Mouse (Mus musculus) spleen, adult 18-20 months (tissue): Measurements from ENCODE around the gene Ppp1r14b.

Experiments used
- DNase-seq, 2 experiments: peaks; one replicate each; pipeline ENCODE4 v3.0.0; 2022; ENCODE audit warnings: mixed read lengths in 2 of 2

Ppp1r14b gene

DNA sequence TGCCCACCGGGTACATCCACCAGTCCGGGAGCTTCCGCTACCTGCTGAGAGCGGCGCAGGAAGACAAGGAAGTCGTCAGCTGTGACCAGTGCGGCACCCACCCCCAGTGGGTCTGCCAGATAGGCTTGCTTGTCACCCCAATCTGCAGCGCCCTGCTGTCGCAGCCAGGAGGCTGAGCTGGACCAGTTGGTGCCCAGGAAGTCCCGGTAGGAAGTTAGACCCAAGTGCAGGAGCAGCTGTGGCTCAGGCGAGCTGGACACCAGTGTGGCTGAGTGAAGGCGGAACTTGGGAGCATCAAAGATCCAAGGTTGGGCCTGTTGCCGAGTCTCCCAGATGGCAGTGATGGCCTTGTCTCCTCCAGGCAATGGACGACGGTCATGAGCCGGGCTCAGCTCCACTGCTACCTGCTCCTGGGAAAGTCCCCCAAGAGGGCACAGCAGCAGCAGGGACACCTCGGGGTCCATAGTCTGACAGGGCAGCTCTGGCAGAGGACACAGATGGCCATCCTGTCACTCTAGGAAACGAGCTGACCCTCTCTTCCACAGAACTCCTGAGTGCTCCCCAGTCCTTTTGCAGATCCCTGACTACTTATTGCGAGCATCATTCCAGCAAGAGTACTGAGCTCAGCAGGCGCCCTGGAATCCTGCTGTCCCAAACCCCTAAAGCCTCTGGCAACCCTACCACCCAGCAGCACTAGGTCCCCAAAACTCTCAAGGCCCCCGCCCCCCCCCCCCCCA is 20.7 kb downstream of the Ppp1r14b start:
- no peak for DNase-seq

DNA sequence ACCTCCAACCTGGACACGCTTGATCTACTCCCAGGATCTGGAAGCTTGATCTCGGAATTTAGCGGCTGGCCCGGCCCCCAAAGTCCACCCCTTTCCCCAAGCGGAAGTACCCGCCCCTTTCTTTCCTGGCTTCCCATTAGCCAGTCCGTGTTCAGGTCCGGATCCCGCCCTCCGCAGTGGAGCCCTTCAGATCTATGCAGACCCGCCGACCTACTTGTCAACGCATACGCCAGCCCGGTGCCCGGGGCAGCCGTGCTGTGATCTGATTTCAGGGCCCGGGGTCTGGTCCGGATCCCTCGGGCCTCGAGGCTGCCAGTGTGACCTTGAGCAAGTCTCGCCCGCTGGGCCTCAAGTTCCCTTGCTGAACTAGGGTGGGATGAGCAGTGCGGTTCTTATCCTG is 21.2 kb downstream of the Ppp1r14b start, which contains the start of the genes Nudt22 and Trpt1:
Nudt22 (minus strand) TSS at position 112 of the 400 bp plus-strand sequence.
Trpt1 (plus strand) TSS at position 126 of the 400 bp plus-strand sequence.
- peak; percentile 55 to 66 for DNase-seq

DNA sequence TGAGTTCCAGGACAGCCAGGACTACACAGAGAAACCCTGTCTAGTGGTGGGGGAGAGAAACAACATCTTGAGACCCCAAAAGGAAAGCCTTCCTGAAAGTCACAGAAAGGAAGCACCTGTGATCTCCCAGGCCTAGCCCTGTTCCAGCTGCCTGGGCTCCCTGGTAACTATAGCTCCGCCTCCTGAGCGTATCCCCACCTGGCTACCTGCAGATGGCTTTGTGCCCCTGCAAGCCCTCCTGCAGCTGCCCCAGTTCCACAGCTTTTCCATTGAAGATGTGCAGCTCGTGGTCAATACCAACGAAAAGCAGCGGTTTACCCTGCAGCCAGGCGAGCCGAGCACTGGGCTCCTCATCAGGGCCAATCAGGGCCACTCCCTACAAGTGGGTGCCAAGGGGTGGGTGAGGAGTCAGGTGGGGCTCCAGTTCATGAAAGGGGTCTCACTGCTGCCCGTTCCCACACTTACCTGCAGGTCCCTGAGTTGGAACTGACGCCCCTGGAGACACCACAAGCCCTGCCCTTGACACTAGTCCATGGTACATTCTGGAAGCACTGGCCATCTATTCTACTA is 23.0 kb downstream of the Ppp1r14b start:
- no peak for DNase-seq

DNA sequence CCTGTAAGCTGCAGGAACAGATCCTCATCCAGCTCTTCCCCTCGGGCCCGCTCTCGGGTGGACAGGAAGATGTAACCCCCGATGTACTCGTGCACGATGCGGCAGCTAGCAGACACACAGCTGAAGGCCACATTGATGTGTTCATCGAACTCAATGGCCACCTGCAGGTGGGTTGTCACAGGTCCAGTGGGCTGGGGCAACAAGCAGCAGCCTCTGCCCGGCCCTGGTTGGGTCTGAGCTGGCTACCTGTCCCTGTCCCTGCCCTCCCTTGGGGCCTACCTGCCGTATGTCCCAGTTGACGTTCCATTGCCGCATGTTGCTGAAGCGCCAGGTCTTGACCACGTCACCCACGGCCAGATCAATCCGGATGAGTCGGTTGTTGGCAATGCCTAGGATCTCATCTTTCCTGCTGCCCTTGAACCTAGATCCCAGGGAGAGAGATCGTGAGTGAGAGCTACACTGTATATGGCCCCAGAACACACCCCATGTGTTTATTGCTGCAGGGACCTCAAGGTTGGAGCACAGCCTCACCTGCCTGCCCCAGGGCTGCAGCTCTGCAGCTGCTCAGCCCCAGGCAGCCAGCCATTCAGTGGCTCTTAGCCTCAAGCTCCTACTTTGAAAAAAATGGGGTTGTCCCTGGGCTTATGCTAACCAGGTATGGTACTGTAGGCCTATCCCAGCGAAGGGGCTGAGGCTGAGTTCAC is 24.7 kb downstream of the Ppp1r14b start:
- DNase-seq = no peak

DNA sequence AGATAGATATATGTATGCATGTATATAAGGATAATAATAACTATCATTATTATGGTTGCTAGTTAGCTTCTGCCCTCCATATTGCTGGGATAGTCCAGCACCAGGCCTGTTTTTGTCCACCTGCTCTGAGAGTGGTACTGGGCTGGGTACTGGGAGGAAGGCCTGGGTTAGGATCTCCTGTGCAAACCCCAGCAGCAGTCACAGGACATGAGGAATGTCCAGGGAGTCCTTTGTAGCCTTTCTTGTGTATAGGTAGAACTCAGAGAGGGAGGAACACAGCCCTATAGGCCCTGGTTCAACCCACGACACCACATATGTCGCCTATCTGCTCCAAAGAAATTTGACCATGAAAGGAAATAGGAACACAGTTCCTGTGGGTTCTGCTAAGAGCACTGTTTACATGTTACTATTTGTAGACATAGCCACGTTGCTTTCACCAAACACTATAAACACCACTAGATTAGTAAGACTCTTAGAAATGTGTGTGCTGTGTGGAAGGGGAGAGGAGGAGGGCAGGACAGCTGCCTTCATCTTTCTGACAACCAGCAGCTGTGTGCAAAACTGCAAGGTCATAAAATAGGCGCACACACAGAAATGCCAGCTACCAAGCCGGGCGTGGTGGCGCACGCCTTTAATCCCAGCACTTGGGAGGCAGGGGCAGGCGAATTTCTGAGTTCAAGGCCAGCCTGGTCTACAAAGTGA is 32.3 kb downstream of the Ppp1r14b start:
- no peak for DNase-seq

DNA sequence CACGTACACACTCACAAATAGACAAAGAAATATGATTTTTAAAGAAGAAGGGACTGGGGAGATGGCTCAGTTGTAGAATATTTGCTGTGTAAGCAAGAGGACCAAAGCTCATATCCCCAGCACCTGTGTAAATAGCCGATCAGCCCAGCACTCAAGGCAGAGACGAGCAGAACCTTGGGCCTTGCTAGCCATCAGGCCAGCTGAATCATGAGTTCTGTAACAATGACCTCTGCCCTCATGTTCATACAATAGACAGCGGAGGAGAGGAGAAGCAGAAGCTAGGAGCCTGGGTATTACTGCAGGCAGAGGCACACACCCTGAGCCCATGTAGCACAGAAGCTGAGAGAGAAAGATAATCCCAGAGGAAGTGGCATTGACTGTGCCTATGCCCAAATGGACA is 37.7 kb downstream of the Ppp1r14b start:
- no peak for DNase-seq

DNA sequence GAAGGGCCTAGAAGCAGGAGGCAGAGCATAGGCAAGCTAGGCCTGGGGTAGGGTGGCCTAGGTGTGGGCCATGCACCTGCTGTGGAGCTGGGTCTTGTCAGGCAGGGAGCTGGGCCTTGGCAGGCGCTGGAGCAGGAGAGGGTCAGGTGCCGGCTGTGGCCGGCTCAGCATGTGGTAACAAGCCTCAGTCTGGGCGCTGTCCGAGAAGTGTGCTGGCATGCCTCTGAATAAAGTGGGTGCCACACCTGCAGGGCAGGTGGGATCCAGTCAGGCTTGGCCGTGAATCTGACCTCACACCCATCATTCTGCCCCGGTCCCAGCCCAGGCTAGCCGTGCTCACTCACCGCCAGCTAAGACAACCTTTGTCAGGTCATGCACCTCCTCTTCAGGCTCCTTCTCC is 39.2 kb downstream of the Ppp1r14b start:
- no peak for DNase-seq

DNA sequence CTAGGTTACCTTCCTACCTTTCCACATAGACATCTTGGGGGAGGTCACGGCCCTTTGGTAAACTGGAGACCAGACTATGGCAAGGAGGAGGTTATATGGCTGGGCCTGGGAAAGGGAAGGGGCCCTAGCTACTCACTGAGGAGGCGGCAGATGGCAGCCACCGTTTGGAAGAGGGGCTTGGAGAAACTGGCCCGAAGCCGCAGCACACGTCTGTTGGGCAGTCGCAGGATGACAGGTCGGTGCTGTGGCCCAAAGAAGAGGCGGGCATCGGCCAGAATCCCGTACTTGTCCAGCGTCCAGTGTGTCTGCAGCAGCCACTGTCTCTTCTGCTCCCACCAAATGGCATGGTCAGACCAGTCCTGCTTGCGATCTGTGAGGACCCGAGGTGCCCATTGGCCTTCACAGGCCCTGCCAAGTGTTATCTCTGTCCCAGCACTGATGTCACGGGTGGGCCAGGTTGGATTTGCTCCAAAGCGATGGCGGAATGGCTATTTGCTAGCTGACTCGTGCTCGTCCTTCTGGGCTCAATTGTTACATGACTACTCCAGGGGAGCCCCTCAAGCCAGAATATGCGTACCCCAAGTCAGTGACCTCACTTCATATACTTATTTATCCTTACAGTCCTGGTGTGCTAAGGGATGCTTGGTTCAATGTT is 39.8 kb downstream of the Ppp1r14b start:
- no peak for DNase-seq

DNA sequence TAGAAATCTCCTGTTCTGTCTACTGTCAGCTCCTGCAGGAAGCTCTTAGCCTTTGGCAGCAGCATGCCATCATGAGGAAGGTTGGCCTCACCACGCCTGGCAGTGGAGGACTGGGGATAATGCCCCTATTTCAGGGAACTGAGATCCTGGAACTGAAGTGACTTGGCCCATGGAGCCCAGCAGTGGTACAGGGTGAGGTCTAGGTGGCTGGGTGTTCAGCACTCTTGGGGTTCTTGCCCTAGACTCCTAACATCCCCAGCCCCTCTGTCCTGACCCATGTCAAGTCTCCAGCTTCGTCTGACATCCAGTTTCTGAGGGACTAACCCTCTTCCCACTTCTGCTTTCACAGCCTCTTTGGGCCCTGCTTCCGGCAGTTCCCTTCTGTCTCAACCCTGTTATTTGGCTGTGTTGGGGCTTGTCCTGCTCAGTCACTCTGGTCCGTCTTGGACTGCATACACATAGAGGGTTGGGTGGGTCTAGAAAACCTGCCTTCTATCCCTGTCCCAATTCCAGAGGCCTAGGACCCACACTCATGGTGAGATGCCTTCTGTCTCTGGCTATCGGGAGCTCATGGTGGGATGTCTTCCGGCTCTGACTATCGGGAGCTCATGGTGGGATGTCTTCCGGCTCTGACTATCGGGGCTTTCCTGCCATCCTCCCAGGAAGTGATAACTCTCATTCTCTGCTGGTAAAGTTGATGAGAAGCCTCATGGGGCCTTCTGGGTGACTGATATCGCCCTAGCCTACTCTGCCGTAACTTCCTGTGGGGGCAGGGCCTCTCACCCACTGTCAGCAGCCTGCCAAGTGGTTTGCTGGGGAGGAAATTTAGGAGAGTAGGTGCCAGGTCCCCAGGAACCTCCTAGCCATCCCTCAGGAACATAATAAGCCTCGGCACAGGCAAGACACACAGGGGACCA is 43.0 kb downstream of the Ppp1r14b start:
- DNase-seq = peak; percentile 57

DNA sequence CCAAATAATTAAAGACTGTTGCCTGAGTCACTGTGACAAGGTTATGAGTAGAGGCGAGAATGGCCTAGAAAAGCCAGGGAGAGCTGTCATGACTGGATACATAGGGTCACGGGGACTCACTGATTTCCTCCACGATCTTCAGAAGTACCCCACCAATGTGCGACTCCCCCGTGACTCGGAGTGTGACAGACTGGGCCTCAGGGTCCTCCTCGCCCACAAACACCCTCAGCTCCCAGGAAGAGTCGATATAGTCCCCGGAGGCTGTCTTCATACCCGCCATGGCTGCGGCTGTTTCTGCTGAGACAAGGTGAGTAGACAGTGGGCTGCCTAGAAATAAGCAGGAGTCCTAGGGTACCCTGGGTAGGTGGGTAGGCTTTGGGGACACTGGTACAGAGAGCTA is 43.8 kb downstream of the Ppp1r14b start:
- no peak for DNase-seq

DNA sequence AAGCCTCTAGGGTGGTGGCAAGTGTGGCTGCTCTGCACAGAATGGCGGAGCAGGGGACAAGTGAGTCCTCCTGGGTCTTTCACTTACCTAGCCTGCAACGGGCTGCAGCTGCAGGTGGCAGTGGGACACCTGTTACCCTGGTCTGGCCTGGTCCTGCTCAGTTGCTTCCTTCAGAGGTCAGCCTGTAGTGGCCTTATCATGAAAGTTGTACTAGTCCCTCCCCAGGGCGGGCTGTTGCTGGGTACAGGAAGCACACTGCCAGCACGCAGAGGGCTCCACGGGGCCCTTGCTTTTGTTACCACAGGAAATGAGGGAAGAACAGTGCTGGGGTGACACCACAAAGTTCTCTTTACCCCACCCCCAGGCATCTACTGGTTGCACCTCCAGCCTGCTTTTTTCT is 44.4 kb downstream of the Ppp1r14b start, which contains the start of gene Fermt3:
Fermt3 (minus strand) TSS at position 279 of the 400 bp plus-strand sequence.
- peak; percentile 76 for DNase-seq

DNA sequence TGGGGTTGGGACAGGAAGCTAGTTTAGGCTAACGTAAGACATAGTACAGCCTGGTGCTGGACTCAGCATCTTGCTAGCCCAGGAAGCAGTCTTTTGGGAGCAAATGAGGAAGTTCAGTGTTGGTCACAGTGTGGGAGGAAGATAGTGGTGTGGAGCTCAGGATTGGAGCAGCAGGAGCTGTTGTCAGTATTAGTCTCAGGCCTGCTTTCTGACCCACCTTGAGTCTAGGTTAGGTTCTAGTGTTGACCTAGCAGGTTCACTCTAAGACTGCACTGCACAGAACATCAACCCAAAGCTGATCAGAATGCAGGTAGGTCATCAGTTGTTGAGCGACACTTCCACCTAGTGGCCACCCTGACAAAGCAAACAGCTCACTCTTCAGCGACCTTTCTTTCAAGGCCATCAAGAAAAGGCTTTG is 45.5 kb downstream of the Ppp1r14b start:
- peak; percentile 47 to 67 for DNase-seq
